Mouse (Mus musculus): ENCODE measurements at regions not wholly inside any gene's neighbourhood (a gene's known extent, or its start where the extent isn't known, plus 50 kb on each side); places are given as distances from the start of the nearest gene placed in this dataset.

DNA sequence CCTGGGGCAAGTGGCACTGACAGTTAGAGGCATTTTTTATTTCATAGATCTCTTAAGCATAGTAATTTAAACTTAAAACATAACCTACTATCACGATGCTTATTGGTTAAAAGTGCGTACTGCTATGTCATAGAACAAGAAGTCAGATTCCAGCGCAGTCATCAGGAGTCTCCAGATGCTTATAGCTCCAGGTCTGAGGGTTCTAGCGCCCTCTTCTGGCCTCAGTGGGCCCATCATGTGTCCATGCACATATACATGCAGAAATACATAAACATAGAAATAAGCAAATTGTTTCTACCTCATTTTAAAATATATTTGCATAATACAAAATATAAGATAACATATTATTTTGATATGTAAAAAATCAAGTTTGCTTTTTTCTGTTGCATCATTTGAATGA lies 1002.8 kb upstream of the Adgrl2 start:
- DNase-seq (ENCODE audit: low read depth, low spot score) = no peak

DNA sequence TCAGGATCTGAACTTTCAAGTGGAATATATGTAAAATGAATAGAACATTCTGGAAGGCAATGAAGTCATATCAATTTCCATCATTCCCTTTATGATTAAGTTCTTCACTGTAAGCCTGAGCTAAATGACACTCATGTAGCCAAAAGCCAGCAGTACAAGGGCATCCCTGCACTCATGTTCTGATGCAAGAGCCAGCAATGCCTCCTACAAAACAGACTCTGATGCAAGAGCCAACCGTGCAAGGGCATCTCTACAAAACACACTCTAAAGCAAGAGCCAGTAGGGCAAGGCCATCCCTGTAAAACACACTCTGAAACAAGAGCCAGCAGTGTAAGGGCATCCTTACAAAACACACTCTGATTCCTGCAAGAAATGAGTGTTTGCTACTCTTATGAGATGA lies 997.4 kb upstream of the Adgrl2 start:
- no peak for DNase-seq (ENCODE audit: low read depth, low spot score)

DNA sequence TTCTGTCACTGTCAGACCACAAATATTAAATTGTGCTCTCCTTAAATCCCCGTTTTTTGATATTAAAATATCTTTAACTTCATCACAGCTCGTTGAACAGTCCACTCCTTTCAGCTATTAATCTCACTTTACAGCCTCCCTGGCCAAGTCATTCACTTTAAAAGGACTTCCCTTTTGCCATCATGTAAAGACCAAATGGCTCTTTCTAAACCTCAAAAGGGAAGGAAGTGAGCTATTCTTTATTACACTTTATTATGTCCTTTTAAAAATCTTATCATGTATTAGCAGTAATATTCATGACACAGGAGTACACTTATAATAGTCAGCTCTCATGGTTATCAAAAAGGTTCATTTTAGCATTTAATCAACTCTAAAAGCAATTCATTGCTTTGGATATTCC lies 966.6 kb upstream of the Adgrl2 start:
- no peak for DNase-seq (ENCODE audit: low read depth, low spot score)

DNA sequence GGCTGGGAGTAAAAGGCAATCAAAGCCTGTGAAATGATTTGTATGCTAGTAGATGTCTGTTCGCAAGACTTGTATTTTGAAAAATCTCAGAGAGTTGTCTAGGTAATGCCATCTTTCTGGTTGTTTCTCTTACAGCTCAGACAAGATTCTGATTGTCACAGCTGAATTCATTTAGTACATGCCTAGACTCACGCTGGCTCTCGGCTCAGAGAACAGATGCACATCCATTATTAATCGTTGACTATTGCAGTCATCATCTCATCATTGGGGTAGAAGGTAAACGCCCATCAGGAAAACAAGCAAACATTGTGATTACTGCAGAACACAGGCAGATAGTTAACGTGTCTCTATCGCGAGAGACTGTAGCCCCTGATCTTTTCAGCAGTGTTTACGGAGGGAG lies 945.8 kb upstream of the Adgrl2 start:
- no peak for DNase-seq (ENCODE audit: low read depth, low spot score)

DNA sequence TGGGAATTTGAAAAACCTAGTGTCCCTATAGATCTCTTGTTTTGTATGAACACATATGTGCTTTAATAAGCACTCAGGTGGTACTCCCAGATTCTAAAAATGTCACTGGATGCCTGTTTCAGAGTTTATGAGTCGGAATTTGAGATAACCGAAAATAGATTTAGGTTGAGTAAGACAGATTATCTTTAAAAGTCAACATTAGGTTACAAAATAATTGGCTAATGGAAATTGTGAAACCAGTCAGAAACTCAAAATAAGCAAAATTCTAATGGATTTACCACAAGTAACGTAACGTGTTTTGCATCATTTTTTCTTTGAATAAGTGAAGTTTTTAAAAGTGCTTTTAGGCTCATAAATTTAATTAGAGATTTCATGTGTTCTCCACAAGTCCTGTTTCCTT lies 944.5 kb upstream of the Adgrl2 start:
- no peak for DNase-seq (ENCODE audit: low read depth, low spot score)

DNA sequence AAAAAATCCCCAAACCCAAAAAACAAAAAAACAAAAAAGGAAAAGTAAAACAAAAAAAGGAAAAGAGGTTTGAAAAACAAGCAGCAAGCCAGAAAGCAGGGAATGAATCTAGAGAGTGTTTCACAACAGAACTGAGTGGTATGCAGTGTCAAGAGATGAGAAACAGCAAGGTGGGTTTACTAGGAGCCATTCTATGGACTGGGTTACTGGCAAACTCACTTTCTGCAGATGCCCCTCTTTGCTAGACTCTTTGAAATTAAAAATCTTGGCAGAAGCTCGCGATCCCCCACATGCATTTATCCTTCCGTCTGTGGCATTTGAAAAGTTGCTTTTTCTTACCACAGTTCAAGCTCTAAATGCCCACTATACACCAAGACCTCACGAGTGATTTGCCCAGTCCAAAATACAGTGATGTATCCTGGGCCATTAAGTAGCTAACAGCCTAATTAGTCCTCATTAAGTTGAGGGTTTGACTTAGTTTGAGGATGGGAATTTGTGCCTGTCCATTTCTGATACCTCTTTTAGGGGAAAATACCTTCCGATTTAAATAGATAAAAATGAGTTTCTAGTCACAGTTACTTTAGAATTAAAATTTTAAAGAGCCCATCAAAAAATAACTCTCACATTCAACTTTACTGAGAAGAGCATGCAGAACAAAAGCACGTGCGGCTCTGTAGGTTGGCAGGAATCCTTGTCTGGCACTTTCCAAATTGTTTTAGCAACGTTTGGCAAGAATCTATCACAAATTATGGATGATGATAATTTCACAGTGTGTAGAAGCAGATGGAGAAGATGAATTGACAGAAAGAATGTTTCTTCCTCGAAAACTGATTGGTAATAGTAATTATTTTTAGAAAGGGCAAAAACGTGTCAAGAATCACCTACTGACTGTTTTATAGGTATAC lies 938.4 kb upstream of the Adgrl2 start:
- DNase-seq (ENCODE audit: low read depth, low spot score) = no peak

DNA sequence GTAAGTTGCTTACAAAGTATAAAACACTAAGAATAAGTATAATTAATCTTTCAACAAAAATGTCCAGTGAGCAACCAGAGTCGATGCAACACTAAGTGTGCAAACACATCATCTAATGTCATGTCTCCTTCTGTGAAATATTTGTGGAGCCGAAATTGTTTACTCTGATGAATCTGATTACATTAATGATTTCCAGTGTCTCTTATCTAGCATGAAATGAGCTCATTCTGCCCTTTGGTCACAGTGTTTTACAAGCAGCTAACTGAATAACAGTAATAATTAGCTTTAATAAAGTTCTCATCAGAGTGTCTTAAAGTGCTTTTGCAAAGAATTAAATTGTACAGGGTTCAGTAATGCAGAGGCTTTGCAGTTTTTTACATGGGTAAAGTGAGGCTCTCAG lies 929.9 kb upstream of the Adgrl2 start:
- DNase-seq (ENCODE audit: low read depth, low spot score) = no peak

DNA sequence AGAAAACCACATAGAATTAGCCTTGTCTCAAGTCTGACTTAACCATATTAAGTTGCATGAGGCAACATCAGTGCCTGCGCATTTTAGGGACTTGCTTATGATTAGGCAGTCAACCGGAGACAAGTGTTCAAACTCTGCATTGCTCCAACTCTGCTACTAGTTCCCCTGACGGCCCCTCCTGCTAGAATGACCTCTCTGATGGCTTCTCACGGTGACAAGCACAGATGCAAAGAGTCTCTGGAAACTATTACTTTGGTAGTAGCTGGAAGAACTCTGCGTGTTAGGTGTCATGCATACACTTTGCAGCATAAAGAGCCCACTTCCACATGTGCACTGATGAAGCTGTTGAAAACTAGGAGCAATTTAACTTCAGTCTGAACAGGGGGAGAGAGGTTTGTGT lies 927.8 kb upstream of the Adgrl2 start:
- DNase-seq (ENCODE audit: low read depth, low spot score) = no peak

DNA sequence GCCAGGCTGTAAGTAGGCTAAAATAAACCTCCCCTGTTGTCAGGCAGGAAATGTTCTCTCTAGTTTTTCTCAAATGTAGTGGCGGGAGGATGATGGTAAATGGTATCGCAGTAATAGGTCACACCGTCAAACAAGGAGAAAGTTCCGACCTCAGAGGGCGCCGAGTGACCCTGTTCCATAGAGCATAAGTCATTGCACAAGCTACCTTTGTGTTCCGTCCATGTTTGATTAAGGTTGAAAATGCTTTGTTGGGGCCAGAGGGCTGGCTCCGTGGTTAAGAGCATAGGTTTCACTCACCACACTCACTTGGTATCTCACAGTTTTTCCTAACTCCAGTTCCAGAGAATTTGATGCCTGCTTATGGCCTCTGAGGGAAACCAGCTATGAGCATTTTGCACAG lies 920.4 kb upstream of the Adgrl2 start:
- no peak for DNase-seq (ENCODE audit: low read depth, low spot score)

DNA sequence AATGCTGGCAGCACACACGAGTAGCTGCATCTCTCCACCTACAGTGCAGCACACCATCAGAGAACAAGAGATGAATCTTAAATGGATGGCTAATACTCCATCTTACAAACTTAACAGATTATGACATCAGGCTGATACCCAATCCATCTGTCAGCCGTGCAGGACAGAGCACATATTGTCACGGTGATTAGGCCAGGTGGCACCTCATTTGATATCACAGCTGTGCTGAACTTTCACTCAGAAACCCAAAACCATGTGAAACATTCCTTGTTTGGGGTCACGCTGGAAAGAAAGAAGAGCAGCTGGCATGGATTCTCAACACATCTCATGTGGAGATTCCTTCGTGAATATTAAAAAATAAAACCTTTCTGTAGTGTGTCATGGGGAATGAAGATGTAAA lies 911.4 kb upstream of the Adgrl2 start:
- DNase-seq (ENCODE audit: low read depth, low spot score) = no peak

DNA sequence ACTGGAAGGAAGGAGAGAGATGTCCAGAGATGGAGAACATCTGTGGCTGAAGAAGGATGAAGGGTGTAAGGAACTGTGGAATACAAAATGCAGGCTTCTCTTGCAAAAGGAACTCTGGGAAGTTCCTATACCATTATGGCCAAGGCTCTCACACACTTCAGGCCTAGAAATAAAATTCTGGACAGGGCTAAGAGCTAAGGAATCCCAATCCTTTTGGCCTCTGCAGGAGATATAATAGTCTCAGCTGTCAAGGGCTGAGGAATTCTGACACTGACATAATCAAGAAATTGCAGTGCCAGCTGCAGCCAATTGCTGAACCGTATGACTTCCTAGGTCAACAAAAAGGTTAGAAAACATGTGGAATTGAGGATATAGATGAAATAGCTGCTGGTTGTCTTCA lies 886.2 kb upstream of the Adgrl2 start:
- DNase-seq (ENCODE audit: low read depth, low spot score) = no peak

DNA sequence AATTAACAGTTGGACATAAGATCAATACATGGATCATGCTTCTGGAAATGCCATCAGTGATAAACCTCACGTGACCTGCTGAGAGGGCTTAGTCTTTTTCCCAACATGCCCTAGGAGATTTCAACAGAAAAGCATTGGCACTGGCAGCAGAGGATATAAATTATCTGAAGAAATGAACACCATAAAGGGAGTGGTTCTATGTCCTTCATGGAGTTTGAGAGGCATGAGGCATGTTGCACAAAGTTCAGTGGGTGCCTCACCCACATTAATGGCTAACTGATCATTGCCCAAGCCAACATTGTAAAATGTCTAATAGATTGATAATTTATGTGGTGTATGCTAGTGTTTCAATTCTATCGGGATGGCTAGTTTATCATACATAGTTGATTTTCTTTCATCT lies 875.6 kb upstream of the Adgrl2 start:
- DNase-seq (ENCODE audit: low read depth, low spot score) = no peak

DNA sequence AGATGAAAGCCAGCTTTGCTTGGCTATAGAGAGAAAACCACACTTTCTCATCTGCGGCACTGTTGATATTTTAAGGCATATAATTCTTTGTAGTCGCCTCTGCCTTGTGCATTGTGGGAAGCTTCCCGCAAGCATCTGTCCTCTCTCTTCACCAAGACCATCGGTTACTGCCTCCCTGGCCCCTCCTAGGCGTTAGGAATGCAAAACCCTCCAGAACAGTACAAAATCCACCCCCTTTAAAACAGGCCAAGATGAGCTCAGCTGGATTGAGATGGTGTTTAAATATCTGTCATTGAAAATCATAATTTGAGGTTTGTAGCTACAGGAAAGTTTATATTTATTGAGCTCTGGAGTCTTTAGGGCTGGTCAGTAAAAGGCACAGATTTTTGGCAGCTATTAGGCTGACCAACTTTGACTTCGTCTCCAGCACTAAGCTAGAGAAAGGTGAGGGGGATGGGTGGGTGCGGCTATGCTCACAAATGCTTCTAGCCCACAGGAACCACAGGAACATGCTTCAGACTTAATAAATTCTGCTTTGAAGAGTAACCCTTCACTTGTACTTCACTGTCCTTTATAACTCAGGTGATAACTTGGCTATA lies 856.7 kb upstream of the Adgrl2 start:
- no peak for DNase-seq (ENCODE audit: low read depth, low spot score)

DNA sequence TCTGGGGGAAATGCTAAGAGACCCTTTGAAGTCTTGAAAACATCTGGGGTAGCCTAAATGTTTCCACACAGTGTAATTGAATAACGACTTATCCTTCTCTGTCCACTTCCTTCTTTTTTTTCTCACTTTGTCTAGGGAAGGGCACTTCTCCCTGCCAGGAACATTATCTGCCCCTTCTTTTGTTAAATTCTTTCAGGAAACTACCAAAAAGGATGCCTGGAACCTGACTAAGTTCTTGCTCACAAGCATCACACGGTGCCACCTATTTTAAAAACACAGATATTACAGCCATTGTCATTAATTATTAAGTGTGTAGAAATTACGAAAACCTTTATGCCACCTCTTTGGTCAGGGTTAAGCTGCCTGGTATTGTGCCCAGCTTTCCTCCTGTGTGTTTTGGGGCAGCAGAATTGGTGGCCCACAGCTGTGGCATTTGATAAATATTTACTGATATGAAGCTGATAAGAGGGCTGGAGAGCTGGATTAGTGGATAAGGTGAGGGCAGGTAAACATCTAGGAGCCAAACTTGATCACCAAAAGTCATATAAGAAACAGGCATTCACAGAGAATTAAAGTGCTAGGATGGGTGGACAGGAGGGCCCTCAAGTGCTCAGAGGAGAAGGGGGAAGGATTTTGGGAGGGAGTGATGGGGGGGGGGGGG lies 855.6 kb upstream of the Adgrl2 start:
- no peak for DNase-seq (ENCODE audit: low read depth, low spot score)

DNA sequence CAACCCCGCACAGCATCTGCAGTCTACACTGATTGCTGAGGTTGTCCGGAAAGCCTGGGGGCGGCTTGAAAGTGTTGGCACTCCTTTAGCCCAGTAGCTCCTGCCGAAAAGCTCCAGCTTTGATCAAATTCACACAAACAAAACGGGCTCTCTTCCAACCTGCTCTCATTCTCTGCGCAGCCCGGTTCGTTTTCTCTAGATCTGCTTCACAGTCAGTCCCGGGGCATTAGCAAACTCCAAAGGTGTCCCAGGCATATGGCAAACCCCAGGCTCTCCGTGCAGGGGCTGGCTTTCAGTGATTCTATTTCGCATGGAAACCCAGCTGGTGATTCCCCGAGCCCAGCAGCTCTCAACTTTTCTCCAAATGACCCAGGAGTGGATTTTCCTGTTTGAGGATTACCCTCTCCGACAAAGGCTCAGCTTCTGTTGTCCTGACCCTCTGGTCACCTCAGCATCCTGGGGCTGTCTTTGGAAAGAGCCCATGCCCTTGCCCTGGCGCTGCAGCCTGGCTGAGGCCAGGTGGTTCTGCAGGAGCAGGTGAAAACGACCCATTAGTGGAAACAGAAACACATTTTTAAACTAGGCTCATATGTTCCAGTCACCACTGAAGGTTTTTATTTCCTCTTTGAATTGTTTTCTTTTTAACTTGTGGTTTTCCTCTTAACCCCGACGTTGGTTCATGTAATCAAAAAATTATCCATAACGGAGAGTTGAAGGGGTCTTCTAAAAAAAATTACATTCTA lies 854.9 kb upstream of the Adgrl2 start:
- DNase-seq (ENCODE audit: low read depth, low spot score) = no peak

DNA sequence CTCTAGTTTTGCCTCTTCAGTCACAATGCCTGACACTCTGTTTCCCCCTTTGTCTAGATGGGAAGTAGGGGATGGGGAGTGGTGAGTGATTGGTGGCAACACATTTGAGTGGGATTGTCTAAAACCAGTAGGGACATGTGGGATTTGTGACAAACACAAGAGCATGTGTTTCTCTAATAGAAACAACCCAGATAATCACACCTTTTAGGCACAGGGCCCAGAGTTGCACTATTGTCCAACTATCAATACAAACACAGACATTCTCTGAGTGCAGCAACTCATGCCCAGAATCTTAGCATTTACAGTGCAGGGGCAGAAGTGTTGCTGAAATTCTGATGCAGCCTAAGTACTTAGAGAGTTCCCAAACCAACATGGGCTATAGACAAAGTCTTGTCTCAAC lies 847.6 kb upstream of the Adgrl2 start:
- no peak for DNase-seq (ENCODE audit: low read depth, low spot score)

DNA sequence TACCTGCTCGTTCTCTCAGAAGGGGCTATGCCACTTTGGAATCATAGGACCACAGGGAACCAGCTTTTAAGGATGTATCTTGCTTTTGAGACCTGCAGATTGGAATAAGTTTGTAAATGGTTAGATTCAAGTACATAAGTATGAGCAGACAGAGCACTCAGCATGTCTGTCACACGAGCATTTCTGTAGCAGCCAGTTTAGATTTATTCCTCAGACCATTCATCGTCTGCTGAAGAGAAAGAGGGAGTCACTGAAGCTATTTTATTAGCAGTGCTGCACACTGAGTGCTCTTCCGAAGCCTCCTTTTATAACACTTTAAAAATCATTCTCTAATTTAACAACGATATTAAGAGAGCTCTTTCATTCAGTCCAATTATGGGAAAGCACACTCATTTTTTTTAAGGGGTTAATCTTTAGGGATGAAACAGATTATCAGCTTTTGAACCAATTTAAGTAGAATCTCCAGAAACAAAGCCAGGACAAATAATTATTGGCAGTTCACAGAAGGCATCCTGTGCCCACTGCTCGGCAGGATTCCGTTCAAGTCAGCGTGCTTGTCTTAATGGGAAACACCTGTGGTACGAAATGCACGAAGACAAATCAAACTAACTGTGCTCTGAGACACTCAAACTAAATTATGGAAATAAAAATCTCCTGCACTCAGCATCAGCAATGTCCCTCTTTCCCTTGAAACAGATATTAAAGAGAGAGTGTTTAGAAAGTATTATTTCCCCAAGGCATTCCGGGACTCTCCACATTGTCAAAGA lies 846.3 kb upstream of the Adgrl2 start:
- DNase-seq (ENCODE audit: low read depth, low spot score) = no peak

DNA sequence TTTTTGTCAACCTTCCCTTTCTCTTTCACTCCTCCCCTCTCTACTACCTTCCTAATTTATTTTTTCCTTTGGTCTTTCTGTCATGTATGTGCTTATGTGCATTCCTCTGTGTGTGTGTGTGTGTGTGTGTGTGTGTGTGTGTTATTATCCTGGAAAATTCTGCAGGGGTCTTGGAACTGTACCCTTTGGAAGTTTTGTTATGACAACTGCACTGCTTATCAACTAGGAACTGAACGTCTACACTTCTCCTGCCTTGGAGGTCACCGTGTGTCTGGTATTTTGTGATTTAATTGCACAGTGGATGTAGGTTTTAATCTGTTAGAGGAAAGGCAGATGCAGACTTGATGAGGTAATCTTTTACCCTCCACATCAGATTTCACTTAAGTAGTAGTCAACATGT lies 836.8 kb upstream of the Adgrl2 start:
- no peak for DNase-seq (ENCODE audit: low read depth, low spot score)

DNA sequence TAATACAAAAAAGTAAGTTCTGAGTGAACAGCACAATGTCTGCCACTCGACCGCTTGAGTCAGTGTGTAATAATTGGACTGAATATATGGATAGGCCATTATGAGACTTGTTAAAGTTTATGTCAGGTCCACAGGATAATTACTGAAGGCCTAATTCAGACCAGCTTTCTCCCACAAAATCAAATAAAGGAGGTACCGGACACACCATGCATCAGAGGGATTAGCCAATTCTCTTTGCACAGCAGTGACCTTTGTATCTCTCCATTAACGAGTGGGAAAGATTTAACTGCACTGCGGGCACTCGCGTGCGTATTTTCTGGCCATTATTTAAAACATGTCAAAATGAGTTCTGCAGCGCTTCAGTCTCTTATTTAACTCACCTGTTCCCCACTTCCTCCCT lies 836.4 kb upstream of the Adgrl2 start:
- no peak for DNase-seq (ENCODE audit: low read depth, low spot score)

DNA sequence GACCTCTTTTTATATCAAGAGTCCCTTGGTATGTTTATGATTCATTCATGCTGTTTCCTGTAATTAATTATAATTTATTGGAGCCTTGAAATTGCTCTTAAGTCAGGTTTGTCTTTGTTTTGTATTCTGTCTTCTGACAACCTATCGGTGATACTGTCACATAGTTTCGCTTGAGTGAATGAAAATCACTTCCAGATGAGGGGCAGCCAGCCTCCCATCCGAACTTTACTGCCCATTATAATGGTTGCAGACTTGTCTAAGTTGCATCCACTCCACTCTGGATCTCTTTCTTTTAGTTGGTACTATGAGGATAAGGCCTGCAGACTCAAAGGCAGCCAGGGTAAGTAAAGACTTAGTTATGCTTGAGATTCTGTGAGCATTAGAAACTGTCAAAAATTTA lies 830.3 kb upstream of the Adgrl2 start:
- no peak for DNase-seq (ENCODE audit: low read depth, low spot score)

DNA sequence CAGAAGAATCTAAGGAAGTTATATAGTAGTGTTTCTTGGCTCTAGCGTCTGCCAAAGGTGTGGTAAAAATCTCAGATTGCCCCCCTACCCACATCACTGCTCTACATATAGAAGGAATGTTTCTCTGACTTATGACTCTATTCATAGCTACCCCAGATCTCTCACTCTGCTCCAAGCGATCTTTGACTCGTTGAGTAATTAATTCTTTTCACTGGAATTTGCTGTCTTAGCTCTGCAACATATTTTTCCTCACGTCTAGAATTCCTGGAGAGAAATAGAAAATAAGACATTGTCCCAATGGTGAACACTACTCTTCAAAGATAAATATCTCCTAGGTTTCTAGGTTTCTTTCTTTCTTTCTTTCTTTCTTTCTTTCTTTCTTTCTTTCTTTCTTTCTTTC lies 829.5 kb upstream of the Adgrl2 start:
- no peak for DNase-seq (ENCODE audit: low read depth, low spot score)

DNA sequence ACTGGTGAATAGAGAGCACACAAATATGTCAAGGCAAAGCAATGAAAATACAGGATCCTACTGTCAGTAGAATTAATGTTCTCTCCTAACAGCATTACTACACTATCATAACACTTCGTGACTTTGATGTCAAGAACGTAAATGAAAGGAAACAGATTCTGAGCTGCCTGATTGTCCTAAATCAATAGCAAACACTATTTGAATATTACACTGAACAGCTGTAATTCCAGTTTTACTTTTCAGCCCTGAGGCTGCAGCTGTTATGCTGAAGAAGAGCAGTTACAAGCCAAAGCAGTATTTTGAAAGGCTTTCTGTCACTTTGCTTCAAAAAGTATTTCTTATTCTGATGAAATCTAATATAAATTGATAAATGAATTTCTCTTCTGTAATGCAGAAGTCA lies 828.7 kb upstream of the Adgrl2 start:
- no peak for DNase-seq (ENCODE audit: low read depth, low spot score)
